Mouse (Mus musculus): ENCODE measurements at regions not wholly inside any gene's neighbourhood (a gene's known extent, or its start where the extent isn't known, plus 50 kb on each side); places are given as distances from the start of the nearest gene placed in this dataset.

GRCm38 (mm10) chr4:97439288-97440029 lies 256.5 kb upstream of the Gm10192 start:
- no peak for TF ChIP-seq POLR2A (IDR thresholded peaks at IDR 0.05; ENCODE audit: borderline replicate concordance, insufficient read depth, low read length)
- no peak for TF ChIP-seq CTCF (IDR thresholded peaks at IDR 0.05; ENCODE audit: borderline replicate concordance, insufficient read depth, low read depth, low read length)

All from cerebellum, adult 2 months (tissue).